Mouse (Mus musculus): ENCODE measurements around the gene Tnn.

Tnn gene

GRCm38 (mm10) chr1:160153480-160153879 is at the start of gene Tnn:
Gene Tnn (minus strand): TSS chr1:160153580.
- no peak for DNase-seq (ENCODE audit: low spot score)

- DNase-seq (ENCODE audit: low spot score), result no peak
These were observed 41.9 kb upstream of the Tnn start for GRCm38 (mm10) chr1:160195337-160195663.

GRCm38 (mm10) chr1:160194529-160195336 is 41.4 kb upstream of the Tnn start, which contains the start of gene Mrps14:
Gene Mrps14 (plus strand): TSS chr1:160195215.
- peak; percentile 99 for DNase-seq (ENCODE audit: low spot score)

GRCm38 (mm10) chr1:160184506-160184905 is 31.1 kb upstream of the Tnn start:
- DNase-seq (ENCODE audit: low spot score), result peak; percentile 79

GRCm38 (mm10) chr1:160181216-160181615 is 27.8 kb upstream of the Tnn start:
- no peak for DNase-seq (ENCODE audit: low spot score)

- DNase-seq (ENCODE audit: low spot score), result no peak
These were observed 23.5 kb upstream of the Tnn start for GRCm38 (mm10) chr1:160176903-160177302.

GRCm38 (mm10) chr1:160166600-160166999 is 13.2 kb upstream of the Tnn start:
- no peak for DNase-seq (ENCODE audit: low spot score)

- no peak for DNase-seq (ENCODE audit: low spot score)
These were observed 4.8 kb upstream of the Tnn start for GRCm38 (mm10) chr1:160158190-160158589.

GRCm38 (mm10) chr1:160150726-160151125 is 2.7 kb downstream of the Tnn start:
- no peak for DNase-seq (ENCODE audit: low spot score)

GRCm38 (mm10) chr1:160149291-160149906 is 4.0 kb downstream of the Tnn start:
- DNase-seq (ENCODE audit: low spot score), result no peak

GRCm38 (mm10) chr1:160147274-160147673 is 6.1 kb downstream of the Tnn start:
- DNase-seq (ENCODE audit: low spot score), result no peak

GRCm38 (mm10) chr1:160145606-160146005 is 7.8 kb downstream of the Tnn start:
- no peak for DNase-seq (ENCODE audit: low spot score)

GRCm38 (mm10) chr1:160144343-160144742 is 9.0 kb downstream of the Tnn start:
- no peak for DNase-seq (ENCODE audit: low spot score)

GRCm38 (mm10) chr1:160136362-160136890 is 17.0 kb downstream of the Tnn start:
- DNase-seq (ENCODE audit: low spot score), result no peak

GRCm38 (mm10) chr1:160133464-160134079 is 19.8 kb downstream of the Tnn start:
- no peak for DNase-seq (ENCODE audit: low spot score)

- DNase-seq (ENCODE audit: low spot score), result no peak
These were observed 29.4 kb downstream of the Tnn start for GRCm38 (mm10) chr1:160123957-160124356.

- no peak for DNase-seq (ENCODE audit: low spot score)
These were observed 44.8 kb downstream of the Tnn start for GRCm38 (mm10) chr1:160108604-160109003.

- no peak for DNase-seq (ENCODE audit: low spot score)
These were observed 48.0 kb downstream of the Tnn start for GRCm38 (mm10) chr1:160105426-160105825.

GRCm38 (mm10) chr1:160100996-160101395 is 52.4 kb downstream of the Tnn start:
- DNase-seq (ENCODE audit: low spot score), result no peak

- DNase-seq (ENCODE audit: low spot score), result peak; percentile 20
These were observed 53.6 kb downstream of the Tnn start for GRCm38 (mm10) chr1:160099659-160100302.

- no peak for DNase-seq (ENCODE audit: low spot score)
These were observed 66.7 kb downstream of the Tnn start for GRCm38 (mm10) chr1:160086651-160087050.

GRCm38 (mm10) chr1:160084239-160084638 is 69.1 kb downstream of the Tnn start:
- no peak for DNase-seq (ENCODE audit: low spot score)

Measured in embryo, embryonic 10.5 days (tissue).